Mouse (Mus musculus): ENCODE measurements at regions not wholly inside any gene's neighbourhood (a gene's known extent, or its start where the extent isn't known, plus 50 kb on each side); places are given as distances from the start of the nearest gene placed in this dataset.

GRCm38 (mm10) chr3:45645856-45646450 is 267.8 kb downstream of the Pcdh10 start:
- TF ChIP-seq CHD2 (IDR thresholded peaks at IDR 0.05; ENCODE audit: low read depth, low read length): no peak
- TF ChIP-seq ZNF384 (IDR thresholded peaks at IDR 0.05; ENCODE audit: low read depth, low read length): no peak

Data from ES-E14 (cell line).